Mouse (Mus musculus) spleen, adult 2 months (tissue): Measurements from ENCODE around the gene Pus3. TPM values are rescaled to one million over a fixed set of nuclear protein-coding genes. Genes with fewer than 3 reads are reported as not detected.
"Not testable (repeated sequence)": the region's sequence is repeated elsewhere in the genome, so short reads cannot be mapped to it uniquely, and the experiment has no call there.

Experiments
- DNase-seq, 2 experiments: peaks; one replicate each; pipeline versions ENCODE4 v3.0.0 to v3.0.0-alpha.2; 2012 to 2021; ENCODE audit warnings: low spot score in 2 of 2, low read depth in 1 of 2
- H3K27ac ChIP-seq: fragments of 200-500 bp; 2 replicates; pipeline ENCODE4 v1.5.1; 2012; ENCODE audit warnings: low read length, inconsistent platforms; ENCODE audit not compliant: insufficient read depth
- H3K27me3 ChIP-seq: fragments of 200-500 bp; 2 replicates; pipeline ENCODE4 v1.6.1; 2012; ENCODE audit warnings: mild to moderate bottlenecking, moderate library complexity, low read length, inconsistent platforms; ENCODE audit not compliant: control insufficient read depth, insufficient read depth
- H3K36me3 ChIP-seq: fragments of 200-500 bp; 2 replicates; pipeline ENCODE4 v1.6.1; 2012; ENCODE audit warnings: mild to moderate bottlenecking, low read length, inconsistent platforms; ENCODE audit not compliant: control insufficient read depth, insufficient read depth
- H3K4me1 ChIP-seq: fragments of 200-500 bp; 2 replicates; pipeline ENCODE4 v1.6.1; 2011; ENCODE audit warnings: inconsistent platforms; ENCODE audit not compliant: control insufficient read depth, insufficient read depth, insufficient read length
- H3K4me3 ChIP-seq: fragments of 200-500 bp; 2 replicates; pipeline ENCODE4 v1.5.1; 2011; ENCODE audit warnings: mild to moderate bottlenecking, inconsistent platforms; ENCODE audit not compliant: insufficient read depth, insufficient read length; ENCODE audit errors: extremely low read depth
- CTCF ChIP-seq: fragments of 200-500 bp; IDR thresholded peaks from 2 replicates; pipeline ENCODE4 v1.5.1; 2011; ENCODE audit warnings: mild to moderate bottlenecking, inconsistent platforms; ENCODE audit not compliant: insufficient read depth, insufficient read length, insufficient replicate concordance; ENCODE audit errors: extremely low read depth
- POLR2A ChIP-seq: fragments of 200-500 bp; IDR thresholded peaks from 2 replicates; pipeline ENCODE4 v1.6.1; 2011; ENCODE audit warnings: low read depth, low read length, inconsistent platforms
- WGBS: fragments of 180-500 bp; shearing (Covaris S2); methylation state at CpG from one replicate; pipeline ENCODE4 v1.1.7; 2018; 5-methylcytosine and 5-hydroxymethylcytosine counted together
- polyA plus RNA-seq: library from polyadenylated mRNA; depleted of rRNA; stranded (reverse); fragments of >200 nt; gene quantifications from 2 replicates; pipeline ENCODE4 v1.2.3, GENCODE M21; 2012; rRNA removed

The Pus3 gene
- polyA plus RNA-seq, 1 experiment: 1.6 TPM

DNA sequence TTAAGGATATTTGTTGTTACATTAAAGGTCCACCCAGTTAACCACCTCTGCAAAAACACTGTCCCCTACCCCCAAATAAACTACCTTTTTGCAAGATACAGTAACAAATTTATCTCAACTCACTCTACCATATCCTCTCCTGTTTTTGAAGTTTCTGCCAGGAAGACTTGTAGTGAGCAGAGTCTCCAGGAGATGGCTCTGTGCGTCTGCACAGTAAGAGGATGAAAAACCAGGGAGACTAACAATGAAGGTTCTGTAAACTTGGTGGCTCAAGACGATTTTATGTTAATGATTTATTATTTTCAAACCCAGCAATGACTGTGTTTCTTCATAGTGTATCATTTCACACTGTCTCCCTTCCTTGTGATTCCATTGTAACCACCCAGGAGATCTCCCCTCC lies 34.5 kb downstream of the Pus3 start:
- WGBS: 10% methylated on average over 2 of the region's 2 CpGs
- Histone ChIP-seq H3K36me3 (no peaks in the 10 kb centered on the region), H3K4me3 (no peak overlapping the region), H3K27ac (no peak overlapping the region), H3K27me3 (no peaks in the 10 kb centered on the region), H3K4me1 (no peaks in the 10 kb centered on the region)
- no peak for TF ChIP-seq POLR2A
- no peak for TF ChIP-seq CTCF
- DNase-seq: no peak

DNA sequence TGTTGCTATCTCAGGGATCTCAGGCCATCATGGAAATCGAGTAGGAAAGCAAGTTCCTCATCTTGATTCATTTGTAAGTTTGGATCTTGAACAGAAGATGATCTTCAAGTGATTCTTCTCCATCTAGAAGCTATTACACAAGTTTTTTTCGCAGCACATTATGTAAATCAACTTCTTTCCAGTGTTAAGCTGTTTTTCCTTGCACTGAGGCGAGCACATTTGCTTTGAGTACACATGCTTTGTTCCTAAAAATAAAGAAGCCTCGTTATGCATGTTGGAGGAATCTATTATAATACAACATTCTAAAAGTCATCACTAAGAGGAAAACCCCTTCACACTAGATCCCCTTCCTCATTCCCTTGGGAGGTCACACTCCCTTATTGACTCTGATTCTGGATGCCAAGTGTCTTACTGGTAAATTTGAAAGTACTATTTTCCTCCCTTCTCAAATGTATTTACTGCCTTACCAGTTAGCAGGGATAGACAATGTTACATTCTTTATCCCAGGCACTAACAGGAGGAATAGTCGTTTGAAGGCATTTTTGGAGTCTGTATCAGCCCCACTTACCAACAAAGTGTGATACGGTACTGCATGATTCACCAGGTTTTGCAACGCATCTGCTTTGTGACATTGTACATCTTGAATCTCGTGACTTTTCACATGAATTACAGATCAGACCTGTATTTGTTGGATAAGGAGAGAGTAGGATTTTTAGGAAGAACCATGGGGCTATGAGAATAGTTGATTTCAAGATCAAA lies 49.4 kb downstream of the Pus3 start:
- TF ChIP-seq CTCF (no peak), POLR2A (no peak)
- Histone ChIP-seq H3K36me3 (no peaks in the 10 kb centered on the region), H3K27ac (no peak overlapping the region), H3K27me3 (no peaks in the 10 kb centered on the region), H3K4me3 (no peak overlapping the region), H3K4me1 (no peaks in the 10 kb centered on the region)
- 70% methylated on average over 8 of the region's 8 CpGs for whole genome bisulfite sequencing
- no peak for DNase-seq

DNA sequence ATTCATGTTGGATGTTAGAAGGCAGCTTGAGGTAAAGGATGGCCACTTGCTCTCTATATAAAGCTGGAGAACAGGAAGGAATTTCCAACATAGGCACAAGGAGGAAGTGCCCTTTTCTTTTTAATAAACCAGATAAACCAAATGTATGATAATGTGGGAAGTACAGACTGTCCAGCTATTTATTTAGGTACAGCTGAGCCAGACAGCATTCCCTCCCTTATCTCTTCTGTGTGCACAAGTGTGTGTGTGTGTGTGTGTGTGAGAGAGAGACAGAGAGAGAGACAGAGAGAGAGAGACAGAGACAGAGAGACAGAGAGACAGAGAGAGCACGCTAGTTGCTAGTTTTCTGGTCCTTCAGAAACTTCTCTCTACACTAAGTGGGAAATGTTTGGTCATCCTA lies 53.4 kb downstream of the Pus3 start, which contains the start of gene Pate4:
Gene Pate4 (minus strand): TSS at position 101 of the 400 bp plus-strand sequence.
- H3K4me1 ChIP-seq: no peaks in the 10 kb centered on the region
- no peaks in the 10 kb centered on the region for H3K36me3 ChIP-seq
- H3K4me3 ChIP-seq: no peak within 1 kb of the TSS
- 95% methylated on average over 1 of the region's 1 CpGs for WGBS
- H3K27ac ChIP-seq: no peak within 1 kb of the TSS
- no peak for DNase-seq
- no peak for TF ChIP-seq CTCF
- no peak for TF ChIP-seq POLR2A
- H3K27me3 ChIP-seq: no peaks in the 10 kb centered on the region

DNA sequence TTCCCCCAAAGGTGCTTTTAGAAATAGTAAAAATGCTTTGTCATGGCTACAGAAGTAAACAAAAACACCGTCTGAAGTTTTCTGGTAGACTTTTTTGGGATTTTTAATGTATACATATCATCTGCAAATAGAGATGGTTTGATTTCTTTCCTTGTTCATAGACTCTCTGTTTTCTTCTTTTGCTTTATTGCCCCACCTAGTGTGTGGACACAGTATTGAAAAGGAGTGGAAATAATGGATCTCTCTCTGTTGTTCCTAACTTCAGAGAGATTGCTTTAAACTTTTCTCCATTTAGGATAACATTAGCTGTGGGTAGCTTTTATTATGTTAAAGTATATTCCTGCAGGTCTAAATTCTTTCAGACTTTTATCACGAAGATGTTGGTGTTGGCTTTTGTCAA lies 55.6 kb downstream of the Pus3 start:
- WGBS: 28% methylated on average over 2 of the region's 2 CpGs
- H3K4me3 ChIP-seq: no peak overlapping the region
- DNase-seq: no peak
- TF ChIP-seq POLR2A (no peak), CTCF (no peak)
- H3K36me3 ChIP-seq: no peaks in the 10 kb centered on the region
- H3K4me1 ChIP-seq: no peaks in the 10 kb centered on the region
- H3K27me3 ChIP-seq: no peaks in the 10 kb centered on the region
- H3K27ac ChIP-seq: no peak overlapping the region

DNA sequence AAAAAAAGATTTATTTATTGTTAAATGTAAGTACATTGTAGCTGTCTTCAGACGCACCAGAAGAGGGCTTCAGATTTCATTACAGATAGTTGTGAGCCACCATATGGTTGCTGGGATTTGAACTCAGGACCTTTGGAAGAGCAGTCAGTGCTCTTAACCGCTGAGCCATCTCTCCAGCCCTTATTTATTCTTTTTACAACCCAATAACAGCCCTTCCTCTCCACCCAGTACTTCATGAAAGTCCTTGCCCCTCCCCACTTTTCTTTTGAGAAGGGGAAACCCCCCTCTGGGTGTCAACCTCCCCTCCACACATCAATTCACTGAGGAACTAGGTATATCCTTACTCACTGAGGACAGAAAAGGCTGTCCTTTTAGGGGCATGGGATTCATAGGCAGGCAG lies 58.4 kb downstream of the Pus3 start:
- H3K4me1 ChIP-seq, H3K4me3 ChIP-seq, H3K36me3 ChIP-seq, H3K27me3 ChIP-seq, DNase-seq, H3K27ac ChIP-seq: not testable (repeated sequence)
- 66% methylated on average over 2 of the region's 2 CpGs for WGBS

Other genes with a start within 250 kb of the Pus3 start
- gene Cdon, start 137.5 kb upstream of the Pus3 start, polyA plus RNA-seq: 2.3 and 2.4 TPM in 2 replicates
- not detected in 2 replicates for gene Gm1113, start 40.3 kb upstream of the Pus3 start, polyA plus RNA-seq
- 0.12 and 0.14 TPM in 2 replicates for gene Ddx25, start 67 bp upstream of the Pus3 start, polyA plus RNA-seq
- gene Pate2, start 11.7 kb downstream of the Pus3 start, polyA plus RNA-seq: 0.05 and 0.06 TPM in 2 replicates
- 1.1 and 1.4 TPM in 2 replicates for gene Hyls1, start 11.8 kb downstream of the Pus3 start, polyA plus RNA-seq
- gene Pate4, start 53.3 kb downstream of the Pus3 start, polyA plus RNA-seq: not detected in 2 replicates
- gene Pate3, start 89.6 kb downstream of the Pus3 start, polyA plus RNA-seq: not detected in 2 replicates
- gene Pate1, start 128.8 kb downstream of the Pus3 start, polyA plus RNA-seq: not detected in 2 replicates
- not detected in 2 replicates for gene Gm17677, start 182.5 kb downstream of the Pus3 start, polyA plus RNA-seq
- not detected in 2 replicates for gene Gm17727, start 219.5 kb downstream of the Pus3 start, polyA plus RNA-seq
- gene Gm27235, start 231.5 kb downstream of the Pus3 start, polyA plus RNA-seq: not detected in 2 replicates
- gene D730048I06Rik, start 231.5 kb downstream of the Pus3 start, polyA plus RNA-seq: not detected in 2 replicates